Mouse (Mus musculus) right cerebral cortex, postnatal 10 days (tissue): Measurements from ENCODE around the gene Gm11559.
"Not testable (repeated sequence)": the region's sequence is repeated elsewhere in the genome, so short reads cannot be mapped to it uniquely, and the experiment has no call there.

Experiments used
- DNase-seq, 2 experiments: peaks; one replicate each; pipeline ENCODE4 v3.0.0; 2021; ENCODE audit warnings: low spot score in 2 of 2

Gm11559 gene

GRCm38 (mm10) chr11:99864176-99864575 is at the start of gene Gm11559:
Gene Gm11559, plus strand, starts transcription at chr11:99864476.
- not testable (repeated sequence) for DNase-seq

- not testable (repeated sequence) for DNase-seq
Measured at GRCm38 (mm10) chr11:99815566-99815965, 48.7 kb upstream of the Gm11559 start, which contains the start of gene Gm11564. Gene Gm11564, minus strand, starts transcription at chr11:99815666.

- no peak for DNase-seq
Measured at GRCm38 (mm10) chr11:99837966-99838365, 26.3 kb upstream of the Gm11559 start, which contains the start of gene 2300003K06Rik. Gene 2300003K06Rik, minus strand, starts transcription at chr11:99838066.

- DNase-seq = no peak
Measured at GRCm38 (mm10) chr11:99842185-99842584, 22.1 kb upstream of the Gm11559 start.

- DNase-seq = no peak
Measured at GRCm38 (mm10) chr11:99846746-99847145, 17.5 kb upstream of the Gm11559 start.

- DNase-seq = no peak
Measured at GRCm38 (mm10) chr11:99851508-99851907, 12.8 kb upstream of the Gm11559 start, which contains the start of gene Krtap4-16. Gene Krtap4-16, minus strand, starts transcription at chr11:99851608.

- peak in 1 of 2 experiments; percentile 30 for DNase-seq
Measured at GRCm38 (mm10) chr11:99854121-99854520, 10.2 kb upstream of the Gm11559 start.

- DNase-seq = no peak
Measured at GRCm38 (mm10) chr11:99857617-99858016, 6.7 kb upstream of the Gm11559 start, which contains the start of gene Gm11568. Gene Gm11568, plus strand, starts transcription at chr11:99857917.

- DNase-seq = no peak
Measured at GRCm38 (mm10) chr11:99858761-99859160, 5.5 kb upstream of the Gm11559 start.

GRCm38 (mm10) chr11:99873089-99873488 is 8.8 kb downstream of the Gm11559 start, which contains the start of gene Krtap9-1:
Gene Krtap9-1, plus strand, starts transcription at chr11:99873389.
- DNase-seq = not testable (repeated sequence)

- not testable (repeated sequence) for DNase-seq
Measured at GRCm38 (mm10) chr11:99878887-99879286, 14.6 kb downstream of the Gm11559 start, which contains the start of gene Gm11567. Gene Gm11567, plus strand, starts transcription at chr11:99879187.

- no peak for DNase-seq
Measured at GRCm38 (mm10) chr11:99907620-99908019, 43.3 kb downstream of the Gm11559 start, which contains the start of gene Krtap31-1. Gene Krtap31-1, plus strand, starts transcription at chr11:99907920.

GRCm38 (mm10) chr11:99914451-99914850 is 50.2 kb downstream of the Gm11559 start, which contains the start of gene Gm11565:
Gene Gm11565, plus strand, starts transcription at chr11:99914751.
- no peak for DNase-seq
